Mouse (Mus musculus): ENCODE results near the gene Supt3. TPM values are rescaled to one million over a fixed set of nuclear protein-coding genes. Genes with fewer than 3 reads are reported as not detected.

The Supt3 gene
- total RNA-seq, 2 experiments from 2014 or later: 7.6 to 8.1 TPM

DNA sequence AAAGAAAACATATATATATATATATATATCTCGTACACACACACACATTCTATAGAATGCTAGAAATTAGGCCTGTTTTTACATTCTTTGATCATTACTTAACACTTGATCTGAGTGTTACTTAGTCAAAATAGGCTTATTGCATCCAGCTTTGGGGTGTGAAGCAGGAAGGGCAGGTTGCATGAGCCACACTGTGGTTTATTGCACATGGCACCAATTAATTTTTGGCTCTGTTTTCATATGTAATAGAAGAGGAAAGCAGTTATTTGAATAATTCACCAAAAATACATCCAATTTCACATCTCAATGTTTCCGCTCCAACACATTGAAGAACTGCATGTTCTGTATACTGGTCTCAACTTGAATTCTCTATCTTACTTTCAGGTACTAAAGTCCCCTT, 4.4 kb upstream of the Supt3 start:
- DNase-seq: no peak
- intact Hi-C loops (cut with DNase I; ENCODE audit: low total_unique reads): no loop called here

DNA sequence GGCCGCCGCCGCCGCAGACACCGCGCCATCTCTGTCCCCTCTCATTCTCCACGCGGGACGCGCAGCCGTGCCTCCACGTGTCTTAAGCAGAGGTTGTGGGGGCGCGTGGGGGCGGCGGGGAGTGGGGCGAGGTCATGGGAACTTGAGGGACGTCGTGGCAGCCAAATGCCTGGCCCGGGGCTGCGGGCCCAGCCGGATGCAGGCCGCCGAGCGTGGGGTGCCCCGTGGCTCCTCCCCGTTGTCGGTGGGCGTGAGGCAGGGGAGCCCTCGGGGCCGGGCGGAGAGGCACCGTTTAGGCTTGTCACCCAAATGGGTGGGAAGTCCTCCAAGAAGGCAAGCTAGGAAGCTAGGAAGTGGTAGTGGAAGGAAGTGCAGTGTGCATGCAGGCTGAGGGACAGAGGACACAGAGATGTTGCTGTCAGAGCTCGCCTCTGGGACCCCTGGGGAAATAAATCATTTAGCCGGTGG, 419 bp downstream of the Supt3 start:
- peak; percentile 73 for DNase-seq
- intact Hi-C loops (cut with DNase I; ENCODE audit: low total_unique reads): no loop called here

- intact Hi-C loops (cut with DNase I; ENCODE audit: low total_unique reads): no loop called here
- no peak for DNase-seq
Observed at GRCm38 (mm10) chr17:44778141-44778540, 1.2 kb downstream of the Supt3 start.

DNA sequence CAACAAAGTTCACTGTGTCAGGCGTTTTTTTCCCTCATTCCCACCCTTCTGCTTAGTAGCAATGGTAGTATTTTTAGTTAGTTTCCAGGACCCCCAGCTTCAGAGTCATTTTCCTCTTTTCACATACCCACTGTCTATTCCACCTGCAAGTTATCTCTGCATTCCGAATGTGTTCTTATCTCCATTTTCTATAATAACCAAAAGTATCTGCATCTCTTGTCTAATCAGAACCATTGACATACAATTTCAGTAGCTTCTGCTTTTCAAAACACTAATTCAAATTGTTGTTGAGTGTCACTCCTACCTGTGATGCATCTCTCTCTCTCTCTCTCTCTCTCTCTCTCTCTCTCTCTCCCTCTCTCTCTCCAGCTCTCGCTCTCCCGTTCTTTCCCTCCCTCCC, 3.4 kb downstream of the Supt3 start:
- intact Hi-C loops (cut with DNase I; ENCODE audit: low total_unique reads): no loop called here
- no peak for DNase-seq

GRCm38 (mm10) chr17:44782366-44782765, 5.4 kb downstream of the Supt3 start:
- DNase-seq: no peak
- intact Hi-C loops (cut with DNase I; ENCODE audit: low total_unique reads): no loop called here

DNA sequence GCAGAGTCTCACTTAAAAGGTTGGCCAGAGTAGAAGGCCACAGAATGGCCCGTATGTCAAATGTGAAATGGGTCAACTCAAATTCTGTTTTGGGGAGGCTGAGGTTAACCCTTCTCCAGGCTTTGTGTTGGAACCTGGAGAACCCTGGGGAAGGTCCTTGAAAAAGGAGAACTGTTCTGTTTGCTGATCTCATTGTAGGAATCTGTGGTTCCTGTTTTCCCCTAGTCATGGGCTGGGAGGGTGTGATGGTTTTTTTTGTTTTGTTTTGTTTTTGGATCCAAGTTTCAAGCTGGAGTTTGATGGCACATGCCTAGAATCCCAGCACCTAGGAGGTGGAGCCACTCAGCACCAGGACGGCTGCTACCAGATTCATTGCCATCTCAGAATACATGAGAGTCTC, 6.2 kb downstream of the Supt3 start:
- no peak for DNase-seq
- intact Hi-C loops (cut with DNase I; ENCODE audit: low total_unique reads): no loop called here

GRCm38 (mm10) chr17:44788982-44789747, 12.2 kb downstream of the Supt3 start:
- DNase-seq: no peak
- intact Hi-C loops (cut with DNase I; ENCODE audit: low total_unique reads): no loop called here

DNA sequence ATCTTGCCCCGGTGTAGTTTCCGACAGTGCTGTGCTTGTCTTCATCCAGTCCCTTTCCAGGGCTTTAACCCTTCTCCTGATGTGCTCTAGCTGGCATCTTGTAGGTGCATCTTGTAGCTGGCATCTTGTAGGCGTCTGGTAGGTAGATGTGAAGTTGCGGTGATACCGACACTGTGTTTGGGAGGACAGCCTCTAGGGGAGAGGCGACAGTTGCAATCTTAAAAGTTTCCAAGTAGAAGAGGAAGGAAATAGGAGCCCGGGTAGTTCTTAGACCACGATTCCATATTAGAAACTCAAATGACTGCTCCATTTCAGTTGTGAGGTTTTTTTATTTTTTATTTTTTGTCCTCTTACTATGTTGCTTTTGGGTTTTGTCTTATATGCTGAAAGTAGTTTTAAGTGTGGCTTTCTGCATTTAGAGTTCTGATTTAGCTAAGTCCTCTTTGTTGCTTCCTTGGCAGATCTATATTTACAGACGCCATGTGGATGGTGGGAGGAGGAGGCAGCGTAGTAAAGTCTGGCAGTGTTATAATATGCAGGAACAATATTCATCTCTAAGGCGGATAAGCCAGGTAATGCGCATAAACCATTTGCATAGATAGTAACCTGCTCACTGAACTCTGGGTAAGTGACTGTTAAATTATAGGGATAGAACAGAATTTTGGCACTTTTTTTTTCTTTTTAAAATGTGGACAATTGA, 15.4 kb downstream of the Supt3 start:
- intact Hi-C loops (cut with DNase I; ENCODE audit: low total_unique reads): no loop called here
- no peak for DNase-seq

- no peak for DNase-seq
- intact Hi-C loops (cut with DNase I; ENCODE audit: low total_unique reads): no loop called here
Observed at GRCm38 (mm10) chr17:44797331-44797730, 20.4 kb downstream of the Supt3 start.

GRCm38 (mm10) chr17:44807031-44807430, 30.1 kb downstream of the Supt3 start:
- no peak for DNase-seq
- intact Hi-C loops (cut with DNase I; ENCODE audit: low total_unique reads): no loop called here

DNA sequence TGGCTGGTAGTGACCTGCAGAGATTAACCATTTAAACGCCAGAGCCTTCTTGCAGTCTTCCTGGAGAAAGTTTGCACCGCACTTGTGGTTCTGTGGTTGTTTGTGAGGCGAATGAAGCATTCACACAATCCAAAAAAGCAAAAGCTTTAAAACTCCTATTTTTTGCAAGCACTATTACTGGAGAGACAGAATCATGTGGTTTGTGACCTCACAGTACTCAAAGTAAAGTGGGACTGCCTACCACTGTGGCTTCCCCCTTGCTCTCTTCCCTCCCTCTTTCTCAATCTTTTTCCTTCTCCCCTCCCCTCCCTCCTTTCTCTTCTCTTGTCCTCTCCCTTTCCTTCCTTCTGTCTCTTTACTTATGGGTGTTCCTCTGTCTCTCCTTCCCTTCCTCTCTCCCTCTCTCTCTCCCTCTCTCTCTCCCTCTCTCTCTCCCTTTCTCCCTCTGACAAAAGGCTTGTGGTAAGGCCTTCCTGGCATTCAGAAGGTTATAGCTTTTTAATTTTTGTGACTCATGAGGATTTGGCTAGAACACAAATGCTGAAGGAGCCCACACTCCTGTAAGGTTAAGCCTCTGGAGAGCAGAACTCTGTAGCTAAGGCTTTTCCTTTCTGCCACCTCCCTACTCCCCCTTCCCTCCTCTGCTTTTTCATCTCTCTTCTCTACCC, 37.7 kb downstream of the Supt3 start, which contains the start of gene Runx2:
Gene Runx2, minus strand, starts transcription at position 290 of the 668 bp plus-strand sequence.
- intact Hi-C loops (cut with DNase I; ENCODE audit: low total_unique reads): no loop called here
- no peak for DNase-seq

- DNase-seq: no peak
- intact Hi-C loops (cut with DNase I; ENCODE audit: low total_unique reads): no loop called here
Observed at GRCm38 (mm10) chr17:44818825-44819224, 41.9 kb downstream of the Supt3 start.

DNA sequence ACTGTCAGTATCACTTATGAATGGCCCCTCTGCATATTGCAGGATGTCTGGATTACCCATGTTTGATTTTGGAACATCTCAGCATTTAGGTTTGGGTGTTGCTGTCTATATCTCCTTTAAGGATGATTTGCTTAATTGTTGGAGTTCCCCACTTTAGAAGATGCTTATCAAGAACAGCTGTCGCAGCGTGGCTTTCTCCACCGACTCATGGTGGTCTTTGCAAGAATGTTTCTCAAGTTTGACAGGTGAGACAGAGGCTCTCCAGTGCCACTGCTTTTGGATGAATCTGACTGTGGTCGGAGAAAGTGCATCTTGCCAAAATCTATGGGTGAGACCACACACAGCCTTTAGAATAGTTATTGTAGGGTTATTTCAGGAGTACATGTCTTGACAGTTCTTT, 42.9 kb downstream of the Supt3 start:
- no peak for DNase-seq
- intact Hi-C loops (cut with DNase I; ENCODE audit: low total_unique reads): no loop called here

- intact Hi-C loops (cut with DNase I; ENCODE audit: low total_unique reads): no loop called here
- DNase-seq: no peak
Observed at GRCm38 (mm10) chr17:44821940-44822339, 45.0 kb downstream of the Supt3 start.

- intact Hi-C loops (cut with DNase I; ENCODE audit: low total_unique reads): no loop called here
- DNase-seq: no peak
Observed at GRCm38 (mm10) chr17:44827124-44827523, 50.2 kb downstream of the Supt3 start.

GRCm38 (mm10) chr17:44827964-44828363, 51.0 kb downstream of the Supt3 start:
- no peak for DNase-seq
- intact Hi-C loops (cut with DNase I; ENCODE audit: low total_unique reads): no loop called here

DNA sequence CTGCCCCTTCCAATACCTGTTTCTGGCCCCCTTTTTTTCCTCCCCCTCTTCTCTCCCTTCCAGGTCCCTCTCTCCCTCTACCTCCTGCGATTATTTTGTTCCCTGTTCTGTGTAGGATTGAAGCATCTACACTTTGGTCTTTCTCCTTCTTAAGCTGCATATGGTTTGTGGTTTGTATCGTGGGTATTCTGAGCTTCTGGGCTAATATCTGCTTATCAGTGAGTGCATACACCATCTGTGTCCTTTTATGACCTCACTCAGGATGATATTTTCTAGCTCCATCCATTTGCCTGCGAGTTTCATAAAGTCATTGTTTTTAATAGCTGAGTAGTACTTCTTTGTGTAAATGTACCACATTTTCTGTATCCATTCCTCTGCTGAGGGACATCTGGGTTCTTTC, 52.6 kb downstream of the Supt3 start:
- intact Hi-C loops (cut with DNase I; ENCODE audit: low total_unique reads): no loop called here
- no peak for DNase-seq

DNA sequence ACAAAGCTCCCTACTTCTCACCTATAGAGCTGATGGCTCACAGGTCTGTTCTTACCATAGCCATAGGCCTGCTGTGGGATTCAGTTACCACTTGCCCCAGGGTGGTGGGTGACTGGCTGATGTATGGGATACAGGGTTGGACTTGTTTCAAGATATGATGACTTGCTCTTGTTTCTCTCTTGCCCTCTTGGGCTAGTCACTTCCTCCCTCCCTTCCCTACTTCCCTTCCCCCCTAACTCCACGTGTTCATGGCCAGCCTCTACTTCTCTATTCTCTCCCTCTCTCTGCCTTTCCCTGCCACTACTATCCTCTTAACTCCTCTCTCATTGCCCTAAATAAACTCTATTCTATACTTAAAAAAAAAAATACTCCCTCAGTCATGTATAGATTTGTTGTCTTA, 54.2 kb downstream of the Supt3 start:
- no peak for DNase-seq
- intact Hi-C loops (cut with DNase I; ENCODE audit: low total_unique reads): no loop called here

DNA sequence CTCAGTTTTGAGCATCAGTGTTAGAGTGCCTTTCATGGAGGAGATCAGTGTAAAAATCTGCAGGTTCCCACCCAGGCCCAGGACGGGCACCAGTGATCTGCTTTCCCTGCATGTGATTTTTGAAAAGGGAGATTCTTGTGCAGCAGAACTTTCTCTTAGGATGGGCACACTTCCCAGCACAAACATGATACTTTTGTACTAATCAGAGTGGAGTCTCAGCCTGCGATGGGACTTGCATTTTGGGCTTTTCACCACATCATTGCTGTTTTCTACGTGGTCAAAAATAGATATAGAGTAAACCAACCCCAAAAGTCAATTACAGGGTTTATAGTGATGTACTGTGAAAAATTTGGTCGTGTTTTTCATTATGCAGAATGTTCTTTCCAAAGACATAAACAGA, 65.2 kb downstream of the Supt3 start:
- intact Hi-C loops (cut with DNase I; ENCODE audit: low total_unique reads): no loop called here
- no peak for DNase-seq

DNA sequence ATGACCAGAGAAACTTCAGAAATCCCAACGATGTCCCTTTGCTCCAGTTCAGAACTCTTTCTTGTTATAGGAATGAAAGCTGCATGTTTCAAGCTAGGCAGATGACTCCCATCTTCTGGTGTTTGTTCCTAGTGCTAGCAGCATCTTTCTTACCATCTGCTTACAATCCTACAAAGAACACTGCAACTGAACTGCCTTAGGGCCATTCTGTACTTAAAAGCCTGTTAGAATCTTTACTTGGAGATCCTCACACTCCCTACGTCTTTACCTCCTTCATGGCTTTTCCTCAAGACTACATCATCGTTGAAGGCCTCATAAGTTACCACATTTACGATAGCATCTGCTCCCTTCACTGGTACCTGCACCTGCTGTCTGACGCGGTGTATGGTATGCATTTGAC, 86.2 kb downstream of the Supt3 start:
- intact Hi-C loops (cut with DNase I; ENCODE audit: low total_unique reads): no loop called here
- DNase-seq: no peak

DNA sequence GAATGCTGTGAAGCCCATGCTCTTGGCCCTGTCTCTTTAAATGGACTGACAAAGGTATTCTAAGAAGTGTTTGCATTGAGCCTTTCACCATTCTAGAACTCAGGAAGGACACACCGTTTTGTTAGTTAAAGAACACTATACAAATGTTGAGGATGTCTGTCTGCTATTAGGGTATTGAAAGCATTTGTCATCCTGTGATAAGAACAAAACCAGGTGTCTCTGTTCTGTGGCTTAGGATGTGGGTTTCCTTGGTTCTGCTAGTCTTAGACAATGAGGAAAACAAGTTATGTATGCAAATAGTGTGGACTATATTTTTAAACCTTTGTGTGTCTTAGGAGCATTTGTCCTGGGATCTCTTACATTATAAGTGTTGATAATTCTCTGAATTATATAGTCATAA, 116.6 kb downstream of the Supt3 start:
- no peak for DNase-seq
- intact Hi-C loops (cut with DNase I; ENCODE audit: low total_unique reads): no loop called here

Data from gastrocnemius, postnatal 14 days (tissue).